Mouse (Mus musculus) MEL (cell line): ENCODE results near the gene Tnks1bp1.

Experiments used
- BHLHE40 ChIP-seq: IDR thresholded peaks from 2 replicates; pipeline ENCODE4 v1.6.1; 2012; ENCODE audit warnings: low read depth, mild to moderate bottlenecking, inconsistent platforms, low read length, improper control_type of control experiment, borderline replicate concordance
- CHD1 ChIP-seq: IDR thresholded peaks from 2 replicates; pipeline ENCODE4 v1.6.1; 2012; ENCODE audit warnings: low read depth, mild to moderate bottlenecking, inconsistent platforms, low read length, improper control_type of control experiment
- CTCF ChIP-seq, 3 experiments: IDR thresholded peaks in 2 of 3; conservative IDR thresholded peaks in 1 of 3; 2 replicates each; pipeline ENCODE4 v1.5.1; 2011 to 2012; ENCODE audit warnings: low read length in 3 of 3, low read depth in 2 of 3, mild to moderate bottlenecking in 2 of 3, improper control_type of control experiment in 1 of 3, inconsistent platforms in 1 of 3, mixed read lengths in 1 of 3, moderate library complexity in 1 of 3; ENCODE audit not compliant: control insufficient read depth in 1 of 3, insufficient read depth in 1 of 3, poor library complexity in 1 of 3, severe bottlenecking in 1 of 3
- ELF1 ChIP-seq: IDR thresholded peaks from 2 replicates; pipeline ENCODE4 v1.6.1; 2014; ENCODE audit warnings: low read depth, mild to moderate bottlenecking, inconsistent platforms, low read length, improper control_type of control experiment, moderate library complexity
- HCFC1 ChIP-seq: IDR thresholded peaks from 2 replicates; pipeline ENCODE4 v1.6.1; 2012; ENCODE audit warnings: low read depth, mild to moderate bottlenecking, inconsistent platforms, low read length, improper control_type of control experiment, moderate library complexity
- JUND ChIP-seq: IDR thresholded peaks from 2 replicates; pipeline ENCODE4 v1.6.1; 2011; ENCODE audit warnings: low read depth, mild to moderate bottlenecking, improper control_type of control experiment, low read length
- KAT2A ChIP-seq: conservative IDR thresholded peaks from 2 replicates; pipeline ENCODE4 v1.6.1; 2012; ENCODE audit warnings: low read depth, low read length, improper control_type of control experiment, inconsistent platforms
- MAX ChIP-seq: IDR thresholded peaks from 2 replicates; pipeline ENCODE4 v1.6.1; 2011; ENCODE audit warnings: low read length, improper control_type of control experiment
- NELFE ChIP-seq: IDR thresholded peaks from 2 replicates; pipeline ENCODE4 v1.6.1; 2011; ENCODE audit warnings: low read depth, low read length, improper control_type of control experiment
- POLR2A ChIP-seq, 2 experiments: IDR thresholded peaks; 2 replicates each; pipeline ENCODE4 v1.6.1; 2011 to 2012; ENCODE audit warnings: low read length in 2 of 2, mild to moderate bottlenecking in 2 of 2, control low read depth in 1 of 2, improper control_type of control experiment in 1 of 2, low read depth in 1 of 2, moderate library complexity in 1 of 2; ENCODE audit not compliant: control insufficient read depth in 1 of 2, insufficient read depth in 1 of 2, poor library complexity in 1 of 2
- POLR2AphosphoS2 ChIP-seq: IDR thresholded peaks from 2 replicates; pipeline ENCODE4 v1.6.1; 2011; ENCODE audit warnings: low read length, improper control_type of control experiment
- POLR2AphosphoS5 ChIP-seq: IDR thresholded peaks from 2 replicates; pipeline ENCODE4 v1.6.1; 2012; ENCODE audit warnings: low read depth, borderline replicate concordance, mild to moderate bottlenecking, inconsistent platforms, low read length, moderate library complexity, mixed read lengths
- USF1 ChIP-seq: IDR thresholded peaks from 2 replicates; pipeline ENCODE4 v1.6.1; 2014; ENCODE audit warnings: low read depth, mild to moderate bottlenecking, inconsistent platforms, low read length, improper control_type of control experiment, moderate library complexity

DNA sequence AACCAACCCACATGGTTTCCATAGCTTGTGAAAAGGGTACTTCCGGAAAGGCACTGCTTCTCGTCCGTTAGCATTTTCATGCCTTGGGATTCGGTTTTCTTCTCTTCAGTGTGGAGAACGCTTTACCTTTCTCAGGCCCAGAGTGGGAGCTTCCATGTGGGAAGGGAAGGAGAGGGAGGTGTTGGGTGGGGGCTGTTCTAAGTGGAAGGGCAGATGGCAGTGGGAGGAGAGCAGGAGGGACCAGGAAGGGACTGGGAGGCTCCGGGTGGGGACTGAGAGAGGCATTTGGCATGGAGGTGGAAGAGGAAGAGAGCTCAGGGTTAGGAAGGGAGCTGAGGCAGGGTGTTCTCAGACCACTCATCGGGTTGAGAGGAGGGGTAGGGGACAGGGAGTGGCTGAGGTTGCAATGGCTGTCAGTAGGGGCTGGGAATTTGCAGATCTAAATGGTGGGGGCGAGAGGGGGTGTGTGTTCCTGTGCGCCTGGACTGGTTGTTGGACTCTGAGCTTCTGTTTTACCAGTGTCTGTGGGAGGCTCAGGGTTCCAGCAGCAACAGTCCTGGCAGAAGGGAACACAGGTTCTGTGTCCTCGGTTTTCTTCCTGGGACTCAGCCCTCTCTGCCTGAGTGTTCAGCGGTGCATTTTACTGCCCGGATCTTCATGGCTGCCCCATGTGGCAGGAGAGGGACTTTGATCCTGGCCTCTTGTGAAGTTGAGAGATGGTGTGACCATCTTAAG, 17.5 kb downstream of the Tnks1bp1 start:
- no peak for TF ChIP-seq CTCF (IDR thresholded peaks at IDR 0.05 in 2 of 3, conservative IDR thresholded peaks at IDR 0.05 in 1 of 3; ENCODE audit: control insufficient read depth in 1 of 3, insufficient read depth in 1 of 3, low read depth in 2 of 3, low read length in 3 of 3, poor library complexity in 1 of 3, severe bottlenecking in 1 of 3)
- TF ChIP-seq MAX, result no peak
- no peak for TF ChIP-seq POLR2AphosphoS2
- TF ChIP-seq CHD1, result no peak
- TF ChIP-seq BHLHE40, result no peak
- TF ChIP-seq KAT2A, result no peak
- TF ChIP-seq NELFE, result no peak
- TF ChIP-seq POLR2A (IDR thresholded peaks at IDR 0.05; ENCODE audit: control insufficient read depth in 1 of 2, insufficient read depth in 1 of 2, low read depth in 1 of 2, low read length in 2 of 2, poor library complexity in 1 of 2), result no peak
- TF ChIP-seq POLR2AphosphoS5, result no peak
- no peak for TF ChIP-seq USF1
- no peak for TF ChIP-seq ELF1
- no peak for TF ChIP-seq HCFC1
- TF ChIP-seq JUND, result no peak
